Mouse (Mus musculus) liver, postnatal 0 days (tissue): ENCODE data around the gene Ints14.

ENCODE experiments used
- CTCF ChIP-seq: sonication (generic); IDR thresholded peaks from 2 replicates; pipeline ENCODE4 v1.5.1; 2016; ENCODE audit warnings: antibody characterized with exemption, low read depth
- EP300 ChIP-seq: IDR thresholded peaks from 2 replicates; pipeline ENCODE4 v1.6.1; 2016; ENCODE audit warnings: antibody characterized with exemption, low read depth, mild to moderate bottlenecking

GRCm38 (mm10) chr9:64952055-64952454 lies 8.7 kb upstream of the Ints14 start:
- TF ChIP-seq CTCF = no peak
- no peak for TF ChIP-seq EP300
